Mouse (Mus musculus) neural tube, embryonic 14.5 days (tissue): ENCODE measurements around the gene Ubxn10. TPM values are rescaled to one million over a fixed set of nuclear protein-coding genes. Genes with fewer than 3 reads are reported as not detected.

Experiments
- ATAC-seq: fragments of 200-750 bp; cut with Nextera tagmentation; 2 replicates; pipeline ENCODE4 v1.8.0; 2017; ENCODE audit warnings: low read depth, mild to moderate bottlenecking, moderate TSS enrichment, moderate library complexity
- H3K27ac ChIP-seq: fragments of 300-500 bp; sonication (generic); 2 replicates; pipeline ENCODE4 v1.5.1; 2014; ENCODE audit warnings: low read depth, mild to moderate bottlenecking, control low read depth, low read length, moderate library complexity, mixed read lengths
- H3K27me3 ChIP-seq: fragments of 300-500 bp; sonication (generic); 2 replicates; pipeline ENCODE4 v1.6.1; 2014; ENCODE audit warnings: low read length; ENCODE audit not compliant: control insufficient read depth, insufficient read depth
- H3K36me3 ChIP-seq: fragments of 300-500 bp; sonication (generic); 2 replicates; pipeline ENCODE4 v1.6.1; 2014; ENCODE audit warnings: low read length, mixed read lengths; ENCODE audit not compliant: control insufficient read depth, insufficient read depth
- H3K4me1 ChIP-seq: fragments of 300-500 bp; sonication (generic); 2 replicates; pipeline ENCODE4 v1.6.1; 2014; ENCODE audit warnings: low read length; ENCODE audit not compliant: control insufficient read depth, insufficient read depth
- H3K4me2 ChIP-seq: fragments of 300-500 bp; sonication (generic); 2 replicates; pipeline ENCODE4 v1.6.1; 2014; ENCODE audit warnings: mild to moderate bottlenecking, low read depth, low read length, control low read depth
- H3K4me3 ChIP-seq: fragments of 300-500 bp; sonication (generic); 2 replicates; pipeline ENCODE4 v1.5.1; 2014; ENCODE audit warnings: low read depth, low read length, control low read depth, mixed read lengths
- H3K9ac ChIP-seq: fragments of 300-500 bp; sonication (generic); replicated peaks from 2 replicates; pipeline ENCODE4 v1.6.1; 2014; ENCODE audit warnings: low read depth, mild to moderate bottlenecking, control low read depth, low read length, mixed read lengths
- H3K9me3 ChIP-seq: fragments of 300-500 bp; sonication (generic); 2 replicates; pipeline ENCODE4 v1.6.1; 2016; ENCODE audit warnings: low read length; ENCODE audit not compliant: control insufficient read depth
- WGBS: fragments of 180-500 bp; shearing (Covaris S2); extraction: QIAGEN DNeasy Blood & Tissue Kit; methylation state at CpG from one replicate; pipeline ENCODE4 v1.1.7; 2014; 5-methylcytosine and 5-hydroxymethylcytosine counted together
- polyA plus RNA-seq: library from polyadenylated mRNA; unstranded; fragments of >200 nt; fragmentation: Nextera tagmentation; extraction: Ambion mirVana; gene quantifications from 2 replicates; pipeline ENCODE4 v1.2.1, GENCODE M21; 2014

The Ubxn10 gene
- 2.7 and 3.0 TPM in 2 replicates for polyA plus RNA-seq

- H3K27me3 ChIP-seq, result no peaks in the 10 kb centered on the region
- H3K4me1 ChIP-seq, result 0 out of 2 replicates have a peak, but pooled peaks cover 5% of the 10 kb centered on the region
- no peak within 1 kb of the TSS for H3K4me2 ChIP-seq
- no peak for ATAC-seq
- no peaks in the 10 kb centered on the region for H3K36me3 ChIP-seq
- H3K27ac ChIP-seq, result no peak within 1 kb of the TSS
- H3K9me3 ChIP-seq, result no peaks in the 10 kb centered on the region
- H3K9ac ChIP-seq, result no peak within 1 kb of the TSS
- 66% methylated on average over 7 of the region's 7 CpGs for WGBS
- no peak within 1 kb of the TSS for H3K4me3 ChIP-seq
These were observed at the start of gene Ubxn10 for GRCm38 (mm10) chr4:138737031-138737430. Ubxn10 (minus strand) TSS chr4:138737167.

DNA sequence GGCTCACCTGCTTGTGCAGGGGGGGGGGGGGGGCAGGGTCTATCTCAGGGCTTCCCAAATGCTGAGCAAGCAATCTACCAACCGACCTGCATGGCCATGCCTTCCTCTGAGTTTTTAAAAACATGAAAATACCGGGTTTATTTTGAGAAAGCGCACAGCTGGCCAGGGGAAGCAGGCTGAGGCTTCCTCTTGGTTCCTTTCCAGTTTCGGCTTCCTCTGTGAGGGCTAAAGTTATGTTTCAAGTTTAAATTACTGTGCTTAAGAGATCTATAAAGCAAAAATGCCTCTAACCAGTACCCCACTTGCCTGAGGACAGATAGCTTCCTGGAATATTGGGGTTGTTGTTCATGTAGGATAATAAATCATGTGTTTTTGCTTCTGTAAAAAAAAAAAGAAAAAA, 49.2 kb upstream of the Ubxn10 start:
- H3K27me3 ChIP-seq, result no peaks in the 10 kb centered on the region
- no peak for ATAC-seq
- no peak overlapping the region for H3K4me2 ChIP-seq
- WGBS, result 70% methylated on average over 4 of the region's 4 CpGs
- no peaks in the 10 kb centered on the region for H3K4me1 ChIP-seq
- H3K36me3 ChIP-seq, result no peaks in the 10 kb centered on the region
- H3K9me3 ChIP-seq, result no peaks in the 10 kb centered on the region
- H3K4me3 ChIP-seq, result no peak overlapping the region
- H3K27ac ChIP-seq, result no peak overlapping the region
- H3K9ac ChIP-seq, result no peak overlapping the region

DNA sequence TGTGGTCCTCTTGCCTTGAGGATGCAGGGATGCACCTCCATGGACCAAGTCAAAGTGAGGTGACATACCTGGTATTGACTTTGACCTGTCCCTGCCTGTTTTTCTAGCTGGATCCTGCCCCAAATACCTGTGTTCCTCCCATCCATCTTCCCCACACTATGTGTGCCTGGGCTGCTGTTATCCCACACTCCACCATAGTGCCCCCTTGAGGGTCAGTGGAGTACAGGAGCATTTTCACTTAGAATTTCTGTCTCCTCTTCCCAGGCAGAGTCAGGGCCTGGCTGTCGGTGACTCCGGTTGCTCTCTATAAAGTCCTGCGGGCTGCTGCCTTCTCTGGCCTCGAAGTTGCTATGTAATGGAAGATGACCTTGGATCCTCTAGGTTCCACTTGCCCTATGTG, 48.8 kb upstream of the Ubxn10 start:
- Histone ChIP-seq H3K27ac (no peak overlapping the region), H3K9me3 (no peaks in the 10 kb centered on the region), H3K4me3 (no peak overlapping the region), H3K36me3 (no peaks in the 10 kb centered on the region), H3K27me3 (no peaks in the 10 kb centered on the region), H3K9ac (no peak overlapping the region), H3K4me1 (no peaks in the 10 kb centered on the region), H3K4me2 (no peak overlapping the region)
- no peak for ATAC-seq
- WGBS, result 62% methylated on average over 4 of the region's 4 CpGs

GRCm38 (mm10) chr4:138782098-138782497, 45.1 kb upstream of the Ubxn10 start:
- Histone ChIP-seq H3K27me3 (no peaks in the 10 kb centered on the region), H3K36me3 (no peaks in the 10 kb centered on the region), H3K27ac (no peak overlapping the region), H3K4me1 (peaks cover 6% of the 10 kb centered on the region; the same call in 1 of the 2 replicates), H3K4me2 (no peak overlapping the region), H3K4me3 (no peak overlapping the region), H3K9me3 (no peaks in the 10 kb centered on the region), H3K9ac (no peak overlapping the region)
- WGBS, result 76% methylated on average over 6 of the region's 6 CpGs
- ATAC-seq, result no peak

GRCm38 (mm10) chr4:138780300-138780699, 43.3 kb upstream of the Ubxn10 start:
- Histone ChIP-seq H3K4me1 (peaks cover 6% of the 10 kb centered on the region; the same call in 1 of the 2 replicates), H3K9ac (no peak overlapping the region), H3K4me2 (no peak overlapping the region), H3K4me3 (no peak overlapping the region), H3K27me3 (no peaks in the 10 kb centered on the region), H3K36me3 (no peaks in the 10 kb centered on the region), H3K9me3 (no peaks in the 10 kb centered on the region), H3K27ac (no peak overlapping the region)
- no peak for ATAC-seq
- 93% methylated on average over 5 of the region's 5 CpGs for WGBS

- 36% methylated on average over 20 of the region's 20 CpGs for WGBS
- peak; percentile 70 for ATAC-seq
- Histone ChIP-seq H3K4me1 (peaks cover 6% of the 10 kb centered on the region; the same call in 1 of the 2 replicates), H3K9me3 (no peaks in the 10 kb centered on the region), H3K36me3 (no peaks in the 10 kb centered on the region), H3K9ac (no peak overlapping the region), H3K27me3 (no peaks in the 10 kb centered on the region), H3K4me2 (0 out of 2 replicates have a peak overlapping the region, but pooled peaks have one; percentile 6), H3K4me3 (no peak overlapping the region), H3K27ac (peak overlapping the region; percentile 85)
These were observed 40.7 kb upstream of the Ubxn10 start for GRCm38 (mm10) chr4:138777417-138778407.

- H3K36me3 ChIP-seq, result no peaks in the 10 kb centered on the region
- no peaks in the 10 kb centered on the region for H3K27me3 ChIP-seq
- no peak within 1 kb of the TSS for H3K4me2 ChIP-seq
- peaks cover 6% of the 10 kb centered on the region; the same call in 1 of the 2 replicates for H3K4me1 ChIP-seq
- H3K4me3 ChIP-seq, result no peak within 1 kb of the TSS
- WGBS, result 88% methylated on average over 6 of the region's 6 CpGs
- H3K9me3 ChIP-seq, result no peaks in the 10 kb centered on the region
- no peak within 1 kb of the TSS for H3K9ac ChIP-seq
- H3K27ac ChIP-seq, result no peak within 1 kb of the TSS
- no peak for ATAC-seq
These were observed 38.5 kb upstream of the Ubxn10 start, which contains the start of gene Pla2g2d for GRCm38 (mm10) chr4:138775435-138775834. Pla2g2d (plus strand) TSS chr4:138775735.

DNA sequence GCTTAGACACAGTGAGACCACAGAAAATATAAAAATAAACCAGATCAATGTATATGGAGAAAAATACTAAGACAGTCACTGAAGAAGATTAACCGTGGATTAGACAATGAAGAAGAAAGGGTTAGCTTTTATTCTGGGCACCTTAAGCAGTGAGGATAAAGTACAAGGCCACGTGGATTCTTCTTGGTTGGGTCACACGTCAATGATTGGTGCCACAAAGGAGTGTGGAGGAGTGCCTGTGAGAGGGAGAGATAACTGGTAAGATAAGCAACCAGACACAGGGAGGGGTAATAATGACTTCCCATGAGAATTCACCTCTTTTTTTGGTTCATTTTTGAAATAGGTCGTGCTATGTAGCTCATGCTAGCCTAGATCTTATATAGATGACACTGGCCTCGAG, 35.4 kb upstream of the Ubxn10 start:
- Histone ChIP-seq H3K27ac (no peak overlapping the region), H3K36me3 (no peaks in the 10 kb centered on the region), H3K27me3 (no peaks in the 10 kb centered on the region), H3K4me1 (no peaks in the 10 kb centered on the region), H3K9me3 (no peaks in the 10 kb centered on the region), H3K4me2 (no peak overlapping the region), H3K4me3 (no peak overlapping the region), H3K9ac (no peak overlapping the region)
- 84% methylated on average over 5 of the region's 5 CpGs for WGBS
- no peak for ATAC-seq

DNA sequence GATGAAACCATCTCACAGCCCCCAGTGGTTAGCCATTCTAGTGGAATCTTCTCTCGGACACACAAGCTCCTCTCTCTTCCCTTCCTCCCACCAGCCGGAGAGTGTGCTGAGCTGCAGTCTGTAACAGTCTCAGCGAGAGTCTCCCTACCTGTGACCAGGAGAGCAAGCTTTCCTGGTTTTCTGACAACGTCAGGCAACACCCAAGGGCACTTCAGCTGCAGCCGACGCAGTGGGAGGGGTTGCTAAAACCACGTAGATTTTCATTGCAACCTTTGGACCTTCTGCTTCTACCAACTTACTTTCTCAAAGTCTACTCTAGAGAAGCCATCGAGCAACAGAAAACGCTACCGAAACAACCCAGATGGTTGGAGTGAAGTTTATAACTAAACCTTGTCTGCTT, 35.0 kb upstream of the Ubxn10 start:
- no peak overlapping the region for H3K9ac ChIP-seq
- 89% methylated on average over 10 of the region's 10 CpGs for whole genome bisulfite sequencing
- H3K9me3 ChIP-seq, result no peaks in the 10 kb centered on the region
- no peak for ATAC-seq
- no peaks in the 10 kb centered on the region for H3K27me3 ChIP-seq
- H3K27ac ChIP-seq, result no peak overlapping the region
- no peak overlapping the region for H3K4me2 ChIP-seq
- no peak overlapping the region for H3K4me3 ChIP-seq
- H3K36me3 ChIP-seq, result no peaks in the 10 kb centered on the region
- no peaks in the 10 kb centered on the region for H3K4me1 ChIP-seq
